Mouse (Mus musculus): ENCODE data around the gene Slc30a10. TPM values are rescaled to one million over a fixed set of nuclear protein-coding genes. Genes with fewer than 3 reads are reported as not detected.

Slc30a10 gene
- total RNA-seq (2021), result 10 to 100 TPM; 14.7 to 16.2 TPM

GRCm38 (mm10) chr1:185454575-185454954 is at the start of gene Slc30a10:
Gene Slc30a10, plus strand, starts transcription at chr1:185454848.
- intact Hi-C loops (cut with DNase I), result no loop called here
- DNase-seq, result peak; percentile 88

- DNase-seq, result no peak
- intact Hi-C loops (cut with DNase I), result loop anchor here (5.0 to 10.0 kb wide), 2 partner anchors 96 to 151 kb away; no protein-coding TSS in a partner anchor
Measured at GRCm38 (mm10) chr1:185405921-185406320, 48.7 kb upstream of the Slc30a10 start.

GRCm38 (mm10) chr1:185409831-185410230 is 44.8 kb upstream of the Slc30a10 start:
- intact Hi-C loops (cut with DNase I), result loop anchor here (5.0 to 10.0 kb wide), 2 partner anchors 92 to 155 kb away; no protein-coding TSS in a partner anchor
- peak; percentile 24 for DNase-seq

- DNase-seq, result no peak
- intact Hi-C loops (cut with DNase I), result no loop called here
Measured at GRCm38 (mm10) chr1:185418011-185418410, 36.6 kb upstream of the Slc30a10 start.

- intact Hi-C loops (cut with DNase I), result no loop called here
- DNase-seq, result no peak
Measured at GRCm38 (mm10) chr1:185419805-185420204, 34.8 kb upstream of the Slc30a10 start.

- intact Hi-C loops (cut with DNase I), result no loop called here
- no peak for DNase-seq
Measured at GRCm38 (mm10) chr1:185420776-185421175, 33.9 kb upstream of the Slc30a10 start.

GRCm38 (mm10) chr1:185426583-185426982 is 28.1 kb upstream of the Slc30a10 start:
- no peak for DNase-seq
- intact Hi-C loops (cut with DNase I), result no loop called here

GRCm38 (mm10) chr1:185430488-185430887 is 24.2 kb upstream of the Slc30a10 start:
- DNase-seq, result no peak
- intact Hi-C loops (cut with DNase I), result loop anchor here (10.0 kb wide), 1 partner anchor 74 kb away; no protein-coding TSS in a partner anchor

GRCm38 (mm10) chr1:185431245-185431997 is 23.2 kb upstream of the Slc30a10 start:
- intact Hi-C loops (cut with DNase I), result loop anchor here (10.0 kb wide), 1 partner anchor 73 kb away; no protein-coding TSS in a partner anchor
- no peak for DNase-seq

GRCm38 (mm10) chr1:185431998-185432317 is 22.7 kb upstream of the Slc30a10 start:
- intact Hi-C loops (cut with DNase I), result loop anchor here (10.0 kb wide), 1 partner anchor 73 kb away; no protein-coding TSS in a partner anchor

GRCm38 (mm10) chr1:185433112-185433511 is 21.5 kb upstream of the Slc30a10 start:
- intact Hi-C loops (cut with DNase I), result loop anchor here (10.0 kb wide), 1 partner anchor 72 kb away; no protein-coding TSS in a partner anchor
- no peak for DNase-seq

More at GRCm38 (mm10) chr1:185431998-185432317, 22.7 kb upstream of the Slc30a10 start:
- no peak for DNase-seq

GRCm38 (mm10) chr1:185438841-185439580 is 15.6 kb upstream of the Slc30a10 start:
- intact Hi-C loops (cut with DNase I), result loop anchor here (10.0 kb wide), 1 partner anchor 66 kb away; no protein-coding TSS in a partner anchor
- peak; percentile 97 for DNase-seq

GRCm38 (mm10) chr1:185441703-185442472 is 12.8 kb upstream of the Slc30a10 start:
- DNase-seq, result peak; percentile 81

GRCm38 (mm10) chr1:185448936-185449335 is 5.7 kb upstream of the Slc30a10 start:
- no peak for DNase-seq
- intact Hi-C loops (cut with DNase I), result no loop called here

More at GRCm38 (mm10) chr1:185441703-185442472, 12.8 kb upstream of the Slc30a10 start:
- intact Hi-C loops (cut with DNase I), result no loop called here

GRCm38 (mm10) chr1:185449727-185450126 is 4.9 kb upstream of the Slc30a10 start:
- intact Hi-C loops (cut with DNase I), result no loop called here
- DNase-seq, result no peak

GRCm38 (mm10) chr1:185451077-185451476 is 3.6 kb upstream of the Slc30a10 start:
- DNase-seq, result no peak
- intact Hi-C loops (cut with DNase I), result no loop called here

- no peak for DNase-seq
- intact Hi-C loops (cut with DNase I), result no loop called here
Measured at GRCm38 (mm10) chr1:185451495-185451894, 3.2 kb upstream of the Slc30a10 start.

GRCm38 (mm10) chr1:185452461-185452860 is 2.2 kb upstream of the Slc30a10 start:
- intact Hi-C loops (cut with DNase I), result no loop called here
- DNase-seq, result no peak

- intact Hi-C loops (cut with DNase I), result no loop called here
Measured at GRCm38 (mm10) chr1:185454144-185454543, 504 bp upstream of the Slc30a10 start.

GRCm38 (mm10) chr1:185454955-185455701 is 480 bp downstream of the Slc30a10 start:
- DNase-seq, result peak; percentile 39
- intact Hi-C loops (cut with DNase I), result no loop called here

More at GRCm38 (mm10) chr1:185454144-185454543, 504 bp upstream of the Slc30a10 start:
- no peak for DNase-seq

Data from left cerebral cortex, postnatal 4 days (tissue).